Mouse (Mus musculus) frontal cortex, postnatal 25 days (tissue): ENCODE data around the gene Anks4b.
A peak's percentile ranks its signal among the peaks of the same experiment; 100 is the strongest.

Experiments
- DNase-seq, 2 experiments: peaks; one replicate each; pipeline ENCODE4 v3.0.0; 2022; ENCODE audit warnings: low spot score in 2 of 2

The Anks4b gene

DNA sequence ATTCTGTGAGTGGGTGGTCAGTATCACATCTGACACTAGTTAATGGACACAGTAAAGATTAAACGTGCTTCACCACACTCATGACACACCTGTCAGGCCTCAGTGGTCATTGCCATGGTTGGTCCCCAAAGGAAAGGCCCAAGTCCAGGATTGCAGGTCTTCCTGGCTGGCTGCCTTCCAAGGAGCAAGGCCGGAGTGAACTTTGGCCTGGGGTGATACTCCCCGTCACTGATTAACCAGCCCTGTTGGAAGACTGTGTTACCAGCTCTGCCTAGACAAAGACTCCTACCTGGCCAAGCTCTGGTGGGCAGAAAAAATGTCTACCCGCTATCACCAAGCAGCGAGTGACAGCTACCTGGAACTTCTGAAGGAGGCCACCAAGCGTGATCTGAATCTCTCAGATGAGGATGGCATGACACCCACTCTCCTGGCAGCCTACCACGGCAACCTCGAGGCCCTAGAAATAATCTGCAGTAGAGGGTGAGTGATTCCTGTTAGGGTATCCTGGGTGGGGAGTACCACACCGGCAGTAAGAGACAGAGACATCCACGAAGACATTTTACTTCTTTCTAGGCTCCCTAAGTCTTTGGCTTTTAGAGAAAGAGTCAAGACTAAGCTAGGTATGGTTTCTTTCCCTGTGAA lies at the start of gene Anks4b:
TSS of gene Anks4b (plus strand) at position 256 of the 642 bp plus-strand sequence.
- DNase-seq = no peak

GRCm38 (mm10) chr7:120124844-120125243 lies 48.8 kb upstream of the Anks4b start:
- peak; percentile 51 to 68 for DNase-seq

DNA sequence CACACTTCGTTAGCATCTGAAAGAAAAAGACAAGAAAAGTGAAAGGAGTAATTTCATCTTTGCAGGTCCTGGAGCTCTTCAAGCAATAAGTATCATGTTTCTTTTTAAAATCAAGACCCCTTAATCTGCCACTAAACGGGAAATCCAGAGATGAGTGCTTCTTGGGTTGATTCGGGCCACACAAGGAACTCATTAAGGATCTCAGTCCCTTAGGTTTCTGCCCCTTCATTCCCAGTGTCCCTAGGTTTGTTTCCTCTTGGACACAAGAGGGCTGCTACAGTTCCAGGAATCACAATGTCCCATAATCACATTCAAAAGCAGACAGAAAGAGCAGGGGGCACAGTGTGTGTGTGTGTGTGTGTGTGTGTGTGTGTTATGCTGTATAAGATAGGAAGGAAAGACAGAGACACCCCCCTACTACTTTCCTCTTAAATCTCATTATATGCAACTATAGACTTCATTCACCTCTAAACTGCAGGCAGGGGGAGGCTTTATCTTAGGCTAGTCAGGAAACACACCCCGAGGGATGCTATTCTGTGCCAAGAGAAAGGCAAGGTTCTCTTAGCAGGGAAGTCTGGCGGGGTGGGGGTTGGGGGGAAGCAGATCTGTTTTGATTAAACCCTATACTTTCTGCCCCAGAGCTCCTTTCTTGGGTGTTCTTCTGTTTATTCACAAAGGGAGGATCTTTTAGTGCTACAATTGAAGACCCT lies 46.5 kb upstream of the Anks4b start:
- DNase-seq = no peak

GRCm38 (mm10) chr7:120127686-120128059 lies 46.0 kb upstream of the Anks4b start:
- no peak for DNase-seq

DNA sequence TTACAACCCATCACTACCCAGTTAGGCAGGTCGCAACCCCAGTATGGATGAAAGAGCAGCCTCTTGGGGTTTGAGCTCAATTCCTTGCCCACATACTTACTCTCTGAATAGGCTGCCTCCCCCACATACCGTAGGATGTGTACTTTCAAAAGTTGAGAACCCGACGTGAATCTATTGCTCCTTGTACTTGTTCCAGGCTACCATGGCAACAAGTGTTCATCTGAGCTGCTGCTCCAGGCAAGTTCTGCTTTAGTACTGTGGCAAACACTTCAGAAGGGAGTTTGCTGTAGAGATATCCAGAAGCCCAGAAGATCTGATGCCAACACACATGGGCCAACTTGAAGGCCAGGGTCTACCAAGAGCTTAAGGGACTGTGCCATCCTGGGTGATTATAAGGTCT lies 44.7 kb upstream of the Anks4b start:
- DNase-seq = no peak

GRCm38 (mm10) chr7:120142743-120143142 lies 30.9 kb upstream of the Anks4b start:
- no peak for DNase-seq

GRCm38 (mm10) chr7:120145191-120145590 lies 28.5 kb upstream of the Anks4b start, which contains the start of gene Zp2:
Zp2 (minus strand) TSS chr7:120145291.
- no peak for DNase-seq

DNA sequence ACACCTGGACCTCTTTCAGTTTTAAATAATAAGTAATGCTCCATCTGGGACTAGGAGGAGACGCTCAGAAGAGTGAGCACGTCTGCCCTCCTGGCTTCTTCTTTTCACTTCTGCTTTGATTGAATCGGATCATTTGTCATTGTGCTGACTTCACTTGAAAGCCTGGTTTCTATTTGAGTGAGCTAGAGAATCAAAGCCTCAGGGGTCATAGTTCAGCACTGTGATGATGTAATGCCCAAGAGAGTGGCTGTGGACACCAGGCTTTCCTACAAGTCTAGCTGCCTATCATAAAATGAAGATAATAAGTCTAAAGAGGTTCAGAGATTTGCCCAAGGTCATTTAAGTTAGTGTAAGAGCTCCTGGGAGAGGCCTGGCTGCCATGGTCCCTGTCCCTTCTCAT lies 23.4 kb upstream of the Anks4b start:
- no peak for DNase-seq

DNA sequence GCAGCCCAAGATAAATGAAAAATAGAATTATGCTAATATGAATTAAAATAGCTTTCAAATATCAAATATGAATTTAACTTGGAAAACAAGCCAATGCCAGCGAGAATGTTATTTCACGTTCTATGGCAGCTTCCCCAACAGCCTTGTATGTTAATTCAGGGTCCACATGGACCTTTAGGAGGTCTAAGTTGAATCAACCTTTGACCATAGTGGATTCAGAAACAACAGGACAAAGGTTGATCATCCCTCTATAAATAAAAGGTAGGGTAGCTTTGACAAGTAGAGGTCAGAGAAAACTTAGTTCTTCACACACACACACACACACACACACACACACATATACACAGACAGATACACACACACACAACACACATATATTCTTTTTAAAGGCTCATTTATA lies 22.8 kb upstream of the Anks4b start:
- no peak for DNase-seq

- no peak for DNase-seq
Observed at GRCm38 (mm10) chr7:120156841-120157409, 16.7 kb upstream of the Anks4b start.

DNA sequence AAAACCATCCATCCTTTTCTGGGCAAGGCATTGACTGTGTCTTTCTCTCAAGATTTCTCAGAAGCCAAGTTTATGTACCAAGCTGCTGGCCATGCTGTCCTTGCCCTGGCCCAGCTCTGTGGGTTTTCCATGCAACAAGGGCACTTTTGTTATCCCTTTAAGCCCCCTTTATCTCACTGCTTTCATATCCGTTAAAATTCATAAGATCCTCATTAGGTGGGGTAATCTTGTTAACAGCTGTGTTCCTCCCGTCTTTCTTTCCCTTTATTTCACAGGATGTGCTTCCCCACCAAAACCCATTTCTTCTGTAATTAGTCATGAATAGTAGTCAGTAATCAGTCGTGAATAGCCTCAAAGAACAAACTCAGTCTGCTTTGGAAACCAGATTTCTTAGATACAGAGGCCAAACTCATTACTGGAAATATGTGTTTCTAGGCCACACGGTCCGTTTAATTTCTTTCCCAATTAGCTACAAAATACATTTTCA lies 16.0 kb upstream of the Anks4b start:
- no peak for DNase-seq

DNA sequence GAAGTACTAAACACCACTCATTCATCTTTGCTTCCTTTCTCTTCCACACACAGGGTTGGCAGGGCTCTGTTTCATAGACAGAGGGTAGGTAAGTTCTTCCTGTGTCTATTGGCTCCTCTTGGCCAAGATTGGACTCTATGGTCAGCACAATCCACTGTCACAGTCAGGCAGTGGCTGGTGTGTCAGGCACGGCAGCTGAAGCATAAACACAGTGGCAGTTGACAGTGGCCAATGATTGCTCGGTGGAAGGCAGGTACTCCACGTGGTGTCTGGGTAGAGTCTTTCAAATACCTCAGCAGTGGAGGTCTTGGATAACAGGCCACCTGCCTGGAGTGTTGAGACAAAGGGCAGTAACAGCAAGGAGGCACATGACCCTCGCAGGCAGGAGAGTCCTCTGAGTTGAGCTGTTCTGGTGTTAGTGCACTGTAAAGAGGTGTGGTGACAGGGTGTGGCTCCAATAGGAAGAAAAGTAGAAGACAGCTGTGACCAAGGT lies 15.5 kb upstream of the Anks4b start:
- no peak for DNase-seq

DNA sequence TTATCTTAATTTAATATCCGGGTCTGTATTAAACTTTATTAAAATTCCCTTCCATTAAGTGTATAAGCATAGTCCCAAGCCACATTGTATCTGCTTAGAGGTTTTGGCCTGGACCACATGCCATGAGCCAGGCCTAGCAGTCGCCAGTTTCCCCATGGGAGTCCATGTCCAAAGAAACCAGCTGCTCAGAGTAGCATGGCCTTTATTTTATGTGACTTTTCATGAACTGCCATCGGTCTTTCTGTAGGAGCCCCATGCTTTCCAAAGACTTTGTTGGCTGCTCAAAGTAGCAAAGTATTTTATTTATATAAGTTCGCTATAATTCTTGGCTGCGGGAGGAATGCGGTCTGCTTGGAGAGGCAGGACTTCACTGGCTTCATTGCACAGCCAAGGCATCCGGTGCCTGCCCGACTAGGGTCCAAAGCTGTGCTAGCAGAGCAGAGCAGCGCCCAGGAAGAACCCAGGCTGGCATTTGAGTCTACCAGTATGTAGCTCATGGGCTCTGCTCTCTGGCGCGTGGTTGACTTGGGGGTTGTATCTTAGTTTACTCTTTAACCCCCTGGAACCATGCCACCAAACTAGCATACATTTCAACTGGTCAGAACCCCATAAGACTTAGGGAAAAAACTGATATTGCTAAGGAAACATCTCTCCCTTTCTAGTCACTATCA lies 9.9 kb upstream of the Anks4b start:
- no peak for DNase-seq

DNA sequence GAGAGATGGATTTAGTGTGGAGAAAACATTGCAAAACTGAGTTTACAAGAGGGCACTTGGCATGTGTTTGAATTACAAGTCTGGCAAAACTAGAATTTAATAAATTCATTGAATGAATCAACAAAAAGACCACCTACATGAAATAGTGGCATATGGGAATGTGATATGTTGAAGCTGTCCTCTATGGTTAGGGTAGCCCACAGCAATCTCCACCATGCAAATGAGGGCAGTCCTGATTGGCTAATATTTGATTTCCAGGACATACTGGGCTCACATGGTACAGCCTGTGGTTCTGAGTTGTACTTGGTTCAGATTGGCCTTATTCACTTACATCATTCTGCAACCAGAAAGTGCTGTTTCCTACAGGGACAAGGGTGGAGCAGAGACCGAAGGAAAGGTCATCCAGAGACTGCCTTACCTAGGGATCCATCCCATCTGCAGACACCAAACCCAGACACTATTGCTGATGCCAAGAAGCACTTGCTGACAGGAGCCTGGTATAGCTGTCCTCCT lies 1.4 kb upstream of the Anks4b start:
- DNase-seq = no peak

DNA sequence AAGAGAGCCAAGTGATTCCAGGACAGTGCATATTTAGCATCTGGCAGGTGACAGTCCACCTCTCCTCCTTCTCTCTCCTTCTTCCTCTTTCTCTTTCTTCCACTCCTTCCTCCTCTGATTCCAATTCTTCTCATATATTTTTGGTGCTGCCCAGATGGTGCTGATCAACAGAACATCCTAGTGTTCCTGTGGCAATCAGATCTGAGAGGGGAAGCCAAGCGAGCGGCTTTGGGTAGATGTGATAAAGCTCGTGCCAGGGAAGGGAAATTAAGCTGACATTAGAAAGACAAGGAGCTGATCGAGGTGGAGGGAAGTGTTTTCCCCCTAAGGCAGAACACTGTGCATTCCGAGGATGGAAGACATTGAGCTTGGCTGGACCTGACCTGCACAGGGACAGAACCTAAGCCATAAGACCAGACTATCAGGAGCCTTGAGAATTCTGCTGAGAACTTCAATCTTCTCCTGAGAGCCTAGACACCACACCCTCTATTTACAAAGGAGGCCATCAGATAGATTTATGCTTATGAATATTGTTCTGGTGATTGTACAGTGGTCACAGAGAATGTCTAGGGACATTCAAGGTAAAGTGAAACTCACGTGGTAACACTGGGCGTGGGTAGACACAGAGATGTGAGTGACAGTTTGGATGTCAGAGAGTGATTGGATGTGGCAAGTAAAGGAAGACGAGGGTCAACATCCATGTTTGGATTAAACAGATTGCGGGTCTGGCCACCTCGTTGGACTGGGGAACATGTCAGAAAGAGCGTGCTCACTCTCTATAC lies 1.3 kb downstream of the Anks4b start:
- no peak for DNase-seq

DNA sequence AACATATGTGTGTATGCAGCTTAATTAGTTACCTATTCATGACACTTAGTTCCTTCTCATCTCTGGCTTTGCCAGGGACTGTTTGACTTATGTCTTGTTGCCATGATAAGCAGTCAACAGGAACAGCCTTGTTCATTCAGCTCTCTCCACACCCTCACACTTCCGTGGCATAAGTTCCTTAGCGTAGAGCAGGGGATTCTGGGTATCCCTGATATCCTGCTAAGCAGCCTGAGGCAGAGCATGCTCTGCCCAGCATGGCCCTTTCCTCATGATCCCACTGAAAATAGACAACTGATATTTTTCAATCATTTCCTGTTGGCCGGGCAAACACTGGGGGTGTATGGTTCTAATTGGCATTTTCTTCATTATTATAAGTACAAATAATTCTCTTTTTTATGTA lies 4.0 kb downstream of the Anks4b start:
- no peak for DNase-seq

DNA sequence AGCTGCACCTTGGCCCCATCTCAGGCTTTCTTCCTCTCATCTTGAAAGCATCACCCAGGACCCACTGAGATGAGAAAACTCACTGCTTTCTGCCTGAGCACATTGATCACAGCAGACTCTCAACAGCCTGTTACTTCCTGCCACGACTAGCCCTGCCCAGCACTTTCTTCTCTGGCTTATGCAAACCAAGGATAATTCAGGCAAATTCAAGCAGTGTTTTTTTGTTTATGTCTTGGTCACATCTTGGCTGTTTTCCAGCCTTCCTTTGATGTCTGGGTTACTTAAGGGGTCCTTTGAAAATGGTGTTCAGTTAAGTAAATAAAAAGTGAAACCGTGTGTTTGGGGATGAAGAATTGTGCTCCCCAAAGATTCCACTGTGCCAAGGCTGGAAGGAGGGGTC lies 5.3 kb downstream of the Anks4b start:
- DNase-seq = no peak

GRCm38 (mm10) chr7:120180547-120180946 lies 6.9 kb downstream of the Anks4b start:
- no peak for DNase-seq

DNA sequence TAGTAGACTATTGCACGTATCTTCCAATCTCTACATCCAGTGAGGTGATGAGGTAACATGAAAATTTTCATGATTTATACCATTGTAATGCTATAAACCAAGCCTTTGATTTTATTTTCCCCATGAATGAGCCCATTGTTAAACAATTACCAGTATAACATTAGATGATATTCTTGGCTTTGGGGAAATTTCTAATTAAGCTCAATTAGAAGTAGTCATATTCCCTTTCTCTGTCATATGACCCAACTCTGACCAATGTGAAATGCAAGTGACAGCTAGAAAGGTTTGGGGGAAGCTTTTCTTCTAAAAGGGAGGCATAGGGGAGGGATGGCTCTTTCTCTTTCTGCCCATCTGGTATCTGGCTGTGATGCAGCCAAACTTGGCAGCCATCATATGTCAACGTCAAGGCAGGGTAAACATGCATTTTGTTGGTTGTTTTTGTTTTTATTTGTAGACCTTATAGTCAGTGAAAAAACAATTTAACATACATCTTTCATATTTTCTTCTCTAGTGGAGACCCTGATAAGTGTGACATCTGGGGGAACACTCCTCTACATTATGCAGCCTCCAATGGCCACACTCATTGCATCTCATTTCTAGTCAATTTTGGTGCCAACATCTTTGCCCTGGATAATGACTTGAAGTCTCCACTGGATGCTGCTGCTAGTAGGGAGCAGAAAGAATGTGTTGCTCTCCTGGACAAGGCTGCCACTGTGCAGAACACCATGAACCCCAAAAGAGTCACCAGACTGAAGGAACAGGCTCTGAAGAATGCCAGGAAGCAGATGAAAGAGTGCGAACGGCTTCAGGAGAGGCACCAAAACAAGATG lies 8.0 kb downstream of the Anks4b start:
- DNase-seq = no peak

DNA sequence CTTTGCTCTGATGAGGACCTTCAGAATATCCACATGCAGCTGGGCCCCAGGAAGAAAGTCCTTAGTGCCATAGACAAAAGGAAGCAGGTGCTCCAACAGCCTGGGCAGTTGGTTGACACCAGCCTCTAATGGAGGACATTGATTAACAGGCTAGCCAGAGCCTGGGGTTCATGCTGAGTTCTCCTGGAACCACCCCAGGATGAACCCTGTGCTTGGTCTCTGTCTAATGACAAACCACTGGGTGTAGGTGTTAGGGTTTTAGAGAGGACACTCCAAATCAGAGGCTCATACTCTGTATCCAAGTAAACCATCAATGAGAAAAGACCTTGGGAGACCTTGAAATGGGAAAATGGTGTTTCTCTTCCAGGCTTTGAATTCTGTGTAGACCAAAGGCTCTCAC lies 9.2 kb downstream of the Anks4b start:
- DNase-seq = no peak
